Mouse (Mus musculus) bone marrow macrophage, adult 2 months (primary cell): Measurements from ENCODE around the gene Tep1.

Experiments
- CTCF ChIP-seq: IDR thresholded peaks from 2 replicates; pipeline ENCODE4 v1.5.1; 2012; ENCODE audit warnings: low read depth, mild to moderate bottlenecking, low read length, moderate library complexity
- POLR2A ChIP-seq: IDR thresholded peaks from 2 replicates; pipeline ENCODE4 v1.6.1; 2012; ENCODE audit warnings: mild to moderate bottlenecking, low read depth, low read length, borderline replicate concordance

- TF ChIP-seq CTCF (no peak), POLR2A (no peak)
Observed at GRCm38 (mm10) chr14:50895985-50896746, 25.8 kb upstream of the Tep1 start.
